Mouse (Mus musculus) embryonic facial prominence, embryonic 15.5 days (tissue): ENCODE results near the gene Rgs5. TPM values are rescaled to one million over a fixed set of nuclear protein-coding genes. Genes with fewer than 3 reads are reported as not detected.

Experiments
- ATAC-seq: fragments of 200-750 bp; cut with Nextera tagmentation; 2 replicates; pipeline ENCODE4 v1.8.0; 2017; ENCODE audit warnings: low read depth, moderate TSS enrichment; ENCODE audit not compliant: insufficient number of reproducible peaks, low FRiP score, low TSS enrichment
- H3K27ac ChIP-seq: fragments of 300-500 bp; sonication (generic); replicated peaks from 2 replicates; pipeline ENCODE4 v1.5.1; 2015; ENCODE audit warnings: mild to moderate bottlenecking, inconsistent platforms
- H3K27me3 ChIP-seq: fragments of 300-500 bp; sonication (generic); 2 replicates; pipeline ENCODE4 v1.6.1; 2015; ENCODE audit warnings: inconsistent platforms
- H3K36me3 ChIP-seq: fragments of 300-500 bp; sonication (generic); 2 replicates; pipeline ENCODE4 v1.6.1; 2015; ENCODE audit warnings: mild to moderate bottlenecking, inconsistent platforms
- H3K4me1 ChIP-seq: fragments of 300-500 bp; sonication (generic); 2 replicates; pipeline ENCODE4 v1.6.1; 2015; ENCODE audit warnings: inconsistent platforms
- H3K4me2 ChIP-seq: fragments of 300-500 bp; sonication (generic); replicated peaks from 2 replicates; pipeline ENCODE4 v1.6.1; 2015; ENCODE audit warnings: mild to moderate bottlenecking, inconsistent platforms
- H3K4me3 ChIP-seq: fragments of 300-500 bp; sonication (generic); replicated peaks from 2 replicates; pipeline ENCODE4 v1.5.1; 2015; ENCODE audit warnings: mild to moderate bottlenecking, inconsistent platforms
- H3K9ac ChIP-seq: fragments of 300-500 bp; sonication (generic); 2 replicates; pipeline ENCODE4 v1.6.1; 2015; ENCODE audit warnings: inconsistent platforms
- H3K9me3 ChIP-seq: fragments of 300-500 bp; sonication (generic); replicated peaks from 2 replicates; pipeline ENCODE4 v1.6.1; 2016; ENCODE audit warnings: inconsistent platforms
- WGBS: fragments of 180-500 bp; shearing (Covaris S2); methylation state at CpG from one replicate; pipeline ENCODE4 v1.1.7; 2015; 5-methylcytosine and 5-hydroxymethylcytosine counted together
- polyA plus RNA-seq: library from polyadenylated mRNA; unstranded; fragments of >200 nt; fragmentation: Nextera tagmentation; extraction: Ambion mirVana; gene quantifications from 2 replicates; pipeline ENCODE4 v1.2.1, GENCODE M21; 2015

Gene Rgs5
- polyA plus RNA-seq, 1 experiment from 2014 or later = 11.6 TPM

GRCm38 (mm10) chr1:169730599-169731100 lies 75.3 kb downstream of the Rgs5 start:
- 64% methylated on average over 7 of the region's 7 CpGs for WGBS
- Histone ChIP-seq H3K36me3 (no peaks in the 10 kb centered on the region), H3K27ac (no peak overlapping the region), H3K9ac (no peak overlapping the region), H3K4me2 (no peak overlapping the region), H3K4me1 (no peaks in the 10 kb centered on the region), H3K9me3 (no peaks in the 10 kb centered on the region), H3K27me3 (no peaks in the 10 kb centered on the region), H3K4me3 (no peak overlapping the region)
- no peak for ATAC-seq

DNA sequence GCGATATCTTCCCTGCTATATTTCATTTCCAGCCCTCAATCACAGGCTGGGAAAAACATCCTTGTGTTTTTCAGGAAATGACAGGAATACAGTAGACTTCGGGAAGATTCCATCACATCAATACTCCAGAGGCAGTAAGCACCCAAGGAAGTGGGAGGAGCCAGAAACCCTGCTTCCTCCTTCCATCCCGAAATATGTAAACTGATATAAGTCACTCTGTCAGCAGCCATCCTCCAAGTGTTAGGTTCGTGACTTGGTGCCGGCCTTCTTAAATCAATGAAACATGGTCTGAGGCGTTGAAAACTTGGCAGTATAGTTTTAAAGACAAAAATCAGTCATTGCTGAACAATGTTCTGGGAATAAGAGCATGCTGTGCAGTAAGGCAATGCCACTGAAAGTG lies 80.8 kb downstream of the Rgs5 start:
- H3K4me3 ChIP-seq = no peak overlapping the region
- H3K9ac ChIP-seq = no peak overlapping the region
- ATAC-seq = no peak
- H3K4me1 ChIP-seq = no peaks in the 10 kb centered on the region
- no peaks in the 10 kb centered on the region for H3K9me3 ChIP-seq
- 75% methylated on average over 6 of the region's 6 CpGs for WGBS
- no peak overlapping the region for H3K27ac ChIP-seq
- no peak overlapping the region for H3K4me2 ChIP-seq
- H3K27me3 ChIP-seq = no peaks in the 10 kb centered on the region
- no peaks in the 10 kb centered on the region for H3K36me3 ChIP-seq

DNA sequence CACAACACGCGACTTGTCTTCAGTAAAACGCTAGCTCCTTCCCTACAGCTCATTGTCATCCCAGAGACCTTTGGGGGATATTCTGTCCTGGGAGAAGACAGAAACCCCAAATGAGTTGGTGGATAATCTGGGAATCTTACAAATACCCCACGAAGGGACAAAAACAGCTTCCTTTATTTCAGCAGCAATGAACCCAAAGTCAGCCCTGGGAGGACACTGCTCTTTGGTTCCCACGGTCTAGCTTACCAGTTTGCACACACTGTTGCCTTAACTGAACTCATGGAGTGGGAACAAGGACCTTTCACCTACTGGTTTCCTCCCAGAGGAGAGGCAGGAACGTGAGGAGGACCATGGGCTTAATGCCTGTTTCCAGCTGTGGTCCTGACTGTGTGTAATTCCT lies 81.9 kb downstream of the Rgs5 start:
- 85% methylated on average over 6 of the region's 6 CpGs for WGBS
- Histone ChIP-seq H3K4me1 (no peaks in the 10 kb centered on the region), H3K36me3 (no peaks in the 10 kb centered on the region), H3K27me3 (no peaks in the 10 kb centered on the region), H3K4me2 (no peak overlapping the region), H3K9me3 (no peaks in the 10 kb centered on the region), H3K4me3 (no peak overlapping the region), H3K9ac (no peak overlapping the region), H3K27ac (no peak overlapping the region)
- ATAC-seq = no peak

DNA sequence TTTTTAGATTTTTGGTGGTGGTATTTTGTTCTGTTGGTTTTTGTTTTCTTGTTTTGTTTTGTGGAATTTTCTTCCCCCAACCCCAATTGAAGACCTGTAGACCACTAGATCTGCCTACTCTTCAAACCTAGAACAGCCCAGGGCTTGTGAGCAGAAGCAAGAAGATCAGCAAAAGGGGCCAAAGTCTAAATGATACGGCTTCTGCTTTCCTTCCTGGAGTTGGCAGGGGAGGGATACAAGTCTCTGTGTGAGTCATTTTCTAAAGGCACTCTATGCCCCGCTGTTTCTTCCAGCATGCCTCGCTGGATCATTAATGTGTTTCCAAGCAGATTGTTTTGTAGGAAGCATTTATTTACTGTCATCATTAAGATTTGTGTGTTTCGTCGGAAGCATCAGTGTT lies 85.8 kb downstream of the Rgs5 start:
- H3K27ac ChIP-seq = no peak overlapping the region
- no peaks in the 10 kb centered on the region for H3K9me3 ChIP-seq
- no peaks in the 10 kb centered on the region for H3K36me3 ChIP-seq
- no peaks in the 10 kb centered on the region for H3K27me3 ChIP-seq
- no peak overlapping the region for H3K9ac ChIP-seq
- WGBS = 79% methylated on average over 5 of the region's 5 CpGs
- no peaks in the 10 kb centered on the region for H3K4me1 ChIP-seq
- no peak overlapping the region for H3K4me3 ChIP-seq
- no peak for ATAC-seq
- H3K4me2 ChIP-seq = no peak overlapping the region

Other genes starting within 250 kb of the Rgs5 start
- gene Nuf2, start 124.0 kb upstream of the Rgs5 start, polyA plus RNA-seq = 40.5 and 41.4 TPM in 2 replicates
- gene Rgs4, start 92.1 kb downstream of the Rgs5 start, polyA plus RNA-seq = 3.3 and 3.6 TPM in 2 replicates